Mouse (Mus musculus) T-helper 2 cell (primary cell): Measurements from ENCODE around the gene Zfc3h1.

ENCODE experiments used
- in situ Hi-C: fragments of 300-600 bp; cut with MboI, MseI; formaldehyde crosslinking; loops from one replicate; pipeline ENCODE4 v1.15.1; 2025; ENCODE audit warnings: high pct_unique_total_duplicates

Gene Zfc3h1

DNA sequence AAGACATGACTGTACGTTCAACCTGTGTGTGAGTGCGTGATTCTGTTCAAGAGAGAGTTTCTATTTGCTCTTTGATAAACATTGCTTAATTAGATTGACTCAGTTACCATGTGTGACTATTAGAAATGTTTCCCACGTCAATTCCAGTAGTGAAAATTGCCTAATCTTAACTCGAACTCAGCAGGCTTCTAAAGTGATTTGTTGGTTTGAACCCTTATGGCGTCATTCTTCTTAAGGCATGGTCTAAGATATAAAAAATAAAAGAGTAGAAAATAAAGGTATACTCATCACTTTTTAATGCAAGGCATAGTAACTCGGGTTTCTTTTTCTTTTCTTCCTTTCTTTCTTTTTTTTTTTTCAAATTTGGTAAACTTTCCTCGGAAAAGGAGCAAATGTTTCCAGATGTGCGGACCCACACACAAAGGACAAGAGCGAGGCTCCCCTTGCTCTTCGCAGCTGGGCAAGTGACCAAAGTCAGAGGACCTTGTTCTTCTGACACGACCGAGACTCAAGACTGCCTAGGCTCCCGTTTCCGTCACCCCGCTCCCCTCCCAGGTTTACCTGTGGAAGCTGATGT is 1.0 kb upstream of the Zfc3h1 start:
- in situ Hi-C loops, result no loop called here

DNA sequence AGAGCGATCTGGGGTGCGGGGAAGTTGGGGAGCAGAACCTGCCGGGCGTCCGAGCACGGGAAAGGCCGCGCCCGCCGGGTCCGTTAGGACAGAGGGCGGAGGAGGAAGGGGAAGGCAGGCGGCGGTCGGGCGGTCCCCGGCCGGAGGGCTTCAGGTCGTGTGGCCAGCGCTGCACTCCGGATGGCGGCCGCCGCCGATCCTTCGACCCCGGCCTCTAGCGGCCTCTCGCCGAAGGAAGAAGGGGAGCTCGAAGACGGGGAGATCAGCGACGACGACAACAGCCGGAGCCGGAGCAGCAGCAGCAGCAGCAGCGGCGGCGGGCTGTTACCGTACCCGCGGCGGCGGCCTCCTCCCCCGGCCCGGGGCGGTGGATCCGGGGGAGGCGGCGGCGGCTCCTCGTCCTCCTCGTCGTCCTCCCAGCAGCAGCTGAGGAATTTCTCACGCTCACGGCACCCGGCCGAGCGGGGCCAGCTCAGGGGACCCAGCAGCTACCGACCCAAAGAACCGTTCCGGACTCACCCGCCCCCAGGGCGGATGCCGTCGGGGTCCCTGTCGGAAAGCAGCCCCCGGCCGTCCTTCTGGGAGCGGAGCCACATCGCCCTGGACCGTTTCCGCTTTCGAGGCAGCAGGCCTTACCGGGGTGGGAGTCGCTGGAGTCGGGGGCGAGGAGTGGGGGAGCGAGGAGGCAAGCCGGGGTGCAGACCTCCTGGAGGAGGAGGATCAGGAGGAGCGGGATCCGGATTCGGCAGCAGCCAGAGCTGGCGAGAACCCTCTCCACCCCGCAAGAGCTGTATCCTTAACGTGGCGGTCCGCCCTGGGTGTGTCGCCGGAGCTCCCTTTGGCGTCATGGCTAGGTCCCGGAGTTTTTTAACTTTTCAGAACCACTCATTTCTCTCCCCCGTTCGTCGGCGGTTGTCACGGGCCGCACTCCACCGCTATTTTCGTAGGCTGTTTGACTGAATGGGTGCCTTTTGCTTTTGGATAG is 551 bp downstream of the Zfc3h1 start:
- in situ Hi-C loops, result loop anchor here (5.0 kb wide), 1 partner anchor 58 kb away; no protein-coding TSS in a partner anchor

DNA sequence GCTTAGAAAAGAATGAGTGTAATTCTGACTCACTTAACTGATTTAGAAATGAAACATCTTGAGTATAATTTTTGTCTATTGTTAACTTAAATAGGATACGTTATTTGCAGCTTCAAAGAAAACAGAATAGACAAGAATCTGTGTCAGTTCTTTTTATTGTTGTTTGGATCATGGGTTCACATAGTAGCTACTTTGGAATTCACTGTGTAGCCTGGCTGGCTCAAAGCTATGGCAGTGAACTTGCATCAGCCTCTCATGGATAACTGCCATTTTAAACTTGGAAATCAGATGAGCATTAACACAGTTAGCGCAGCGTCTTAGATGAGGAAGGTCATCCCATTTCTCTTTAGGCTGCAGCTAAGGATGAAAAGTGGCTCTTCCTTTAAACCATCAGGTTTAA is 3.1 kb downstream of the Zfc3h1 start:
- in situ Hi-C loops, result loop anchor here (5.0 kb wide), 1 partner anchor 61 kb away; no protein-coding TSS in a partner anchor

DNA sequence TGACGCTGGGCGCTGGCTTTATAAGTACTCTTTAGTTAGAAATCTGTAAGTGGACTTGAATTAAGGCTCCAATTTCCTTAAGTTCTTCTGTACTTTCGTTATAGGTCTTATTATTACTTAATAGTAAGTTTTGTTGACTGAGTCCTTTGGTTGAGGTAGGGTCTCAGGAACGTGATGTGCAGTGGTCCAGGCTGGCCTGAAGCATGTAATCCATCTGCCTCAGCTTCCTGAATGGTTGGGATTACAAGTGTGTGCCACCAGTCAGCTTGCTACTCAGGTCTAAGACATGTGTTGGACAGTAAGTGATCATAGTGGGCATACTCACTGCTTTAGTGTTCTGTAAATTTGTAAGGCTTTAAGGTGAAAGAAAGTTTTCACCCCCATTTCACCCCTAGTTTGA is 6.3 kb downstream of the Zfc3h1 start:
- in situ Hi-C loops, result no loop called here

DNA sequence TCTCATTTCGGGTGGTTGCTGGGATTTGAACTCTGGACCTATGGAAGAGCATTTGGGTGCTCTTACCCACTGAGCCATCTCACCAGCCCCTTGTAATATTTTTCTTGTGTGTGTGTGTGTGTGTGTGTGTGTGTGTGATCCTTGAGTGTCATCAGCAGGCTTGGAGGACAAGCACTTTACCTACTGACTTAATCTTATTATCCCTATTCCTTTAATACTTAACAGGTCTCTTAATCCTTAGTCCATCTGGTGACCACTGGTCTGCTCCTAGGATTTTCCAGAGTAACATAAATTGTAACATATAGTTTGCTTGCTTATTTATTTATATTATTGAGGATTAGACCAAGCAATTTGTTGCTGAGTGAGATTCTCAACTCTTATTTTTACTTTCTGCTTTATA is 7.1 kb downstream of the Zfc3h1 start:
- in situ Hi-C loops, result no loop called here

DNA sequence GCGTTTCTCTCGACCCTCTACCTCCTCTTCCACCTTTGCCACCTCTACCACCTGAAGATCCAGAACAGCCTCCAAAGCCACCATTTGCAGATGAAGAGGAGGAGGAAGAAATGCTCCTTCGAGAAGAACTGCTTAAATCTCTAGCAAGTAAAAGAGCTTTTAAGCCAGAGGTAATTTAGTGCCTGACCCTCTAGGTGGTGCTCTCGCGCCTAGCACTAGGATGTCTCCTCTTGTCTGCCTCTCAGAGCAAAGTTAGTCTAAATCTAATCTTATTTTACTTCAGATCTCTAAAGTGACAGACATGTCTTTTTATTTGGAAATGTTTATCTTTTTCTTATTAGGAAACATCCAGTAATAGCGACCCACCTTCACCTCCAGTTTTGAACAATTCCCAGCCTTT is 21.6 kb downstream of the Zfc3h1 start:
- in situ Hi-C loops, result no loop called here

DNA sequence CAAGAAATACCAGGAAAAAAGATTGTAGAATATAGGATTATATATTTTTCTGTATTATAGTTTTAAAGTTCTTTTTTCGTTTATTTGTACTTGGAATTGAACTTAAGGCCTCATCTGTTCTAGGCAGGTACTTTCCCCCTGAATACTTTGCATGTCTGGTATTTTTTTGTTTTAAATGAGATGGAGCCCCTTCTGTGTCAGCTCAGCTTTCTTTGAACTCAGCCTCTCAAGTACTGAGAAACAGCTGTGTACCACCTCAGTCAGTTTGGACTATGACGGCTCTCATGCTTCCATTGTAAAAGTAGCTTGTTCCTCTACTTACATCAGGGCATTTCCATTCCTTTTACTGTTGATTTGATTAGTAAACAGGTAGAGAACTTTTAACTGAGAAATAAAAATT is 28.7 kb downstream of the Zfc3h1 start:
- in situ Hi-C loops, result no loop called here

DNA sequence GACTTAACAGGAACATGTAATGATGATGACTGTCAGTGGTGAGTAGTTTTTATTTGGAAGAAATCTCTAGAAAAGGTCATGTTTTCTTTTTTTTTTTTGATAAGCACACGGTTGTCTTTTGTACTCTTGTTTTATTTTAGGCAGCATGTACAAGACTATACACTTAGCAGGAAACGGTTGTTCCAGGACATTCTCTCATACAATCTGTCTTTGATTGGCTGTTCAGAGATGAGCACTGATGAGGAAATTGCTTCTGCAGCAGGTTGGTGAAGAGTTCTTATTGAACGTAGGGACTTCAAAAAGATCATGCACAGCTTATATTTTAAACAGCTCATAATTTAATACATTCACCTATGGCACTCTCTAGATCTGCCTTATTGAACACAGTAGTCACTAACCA is 29.3 kb downstream of the Zfc3h1 start:
- in situ Hi-C loops, result no loop called here

DNA sequence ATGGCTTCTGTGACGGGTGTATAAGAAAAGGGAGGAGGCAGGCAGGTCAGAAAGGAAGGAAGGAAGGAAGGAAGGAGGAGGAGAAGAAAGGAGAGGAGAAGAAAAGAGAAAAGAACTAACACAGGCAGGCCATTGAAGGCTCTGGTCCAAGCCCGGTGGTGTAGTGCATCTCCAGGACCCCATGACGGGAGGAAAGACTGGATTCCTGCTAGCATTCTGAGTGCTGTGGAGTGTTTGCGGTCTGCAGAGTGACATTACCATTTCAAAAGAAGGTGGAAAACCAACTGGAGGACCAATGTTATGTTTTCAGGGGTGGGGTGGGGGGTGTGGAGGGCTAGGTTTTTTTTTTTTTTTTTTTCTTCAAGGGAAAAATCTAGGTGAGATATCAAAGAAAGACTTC is 37.2 kb downstream of the Zfc3h1 start:
- in situ Hi-C loops, result loop anchor here (10.0 kb wide), 1 partner anchor 117 kb away; no protein-coding TSS in a partner anchor

DNA sequence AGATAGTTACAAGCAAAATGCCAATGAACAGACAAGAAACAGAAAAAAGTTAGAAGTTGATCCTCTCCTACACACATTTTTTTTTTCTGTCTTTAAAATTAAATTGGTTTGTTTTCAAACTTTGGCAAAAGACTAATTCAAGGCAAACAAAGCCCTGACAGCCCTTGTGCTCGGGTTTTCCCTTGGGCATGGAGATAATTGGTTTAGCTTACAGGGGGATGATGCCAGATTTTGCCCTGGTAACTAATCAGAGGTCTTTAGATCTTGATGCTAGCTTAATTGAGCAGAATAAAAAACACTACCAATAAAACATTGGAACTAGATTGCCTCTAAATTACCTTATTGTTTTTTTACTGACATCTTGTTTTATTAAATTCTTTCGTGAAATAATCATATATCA is 40.6 kb downstream of the Zfc3h1 start:
- in situ Hi-C loops, result loop anchor here (10.0 kb wide), 1 partner anchor 121 kb away; no protein-coding TSS in a partner anchor

DNA sequence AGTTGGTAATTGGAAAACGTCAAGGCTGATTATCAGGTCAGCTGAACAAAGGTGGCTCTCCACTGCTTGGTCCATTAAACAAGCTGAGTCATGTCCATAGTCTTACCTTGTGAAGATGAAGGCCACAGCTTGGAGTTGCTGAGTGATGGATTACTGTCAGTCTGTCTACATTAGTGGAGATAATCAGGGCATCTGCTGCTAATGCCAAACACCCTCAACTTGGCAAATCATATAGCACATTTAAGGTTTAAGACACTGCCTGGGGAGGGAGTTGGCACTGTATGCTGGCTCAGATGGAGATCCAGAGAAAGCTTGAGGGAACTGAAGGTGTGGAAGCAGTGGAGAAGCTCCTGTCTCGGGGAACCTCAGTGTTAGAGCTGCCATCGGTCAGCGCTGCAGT is 52.5 kb downstream of the Zfc3h1 start:
- in situ Hi-C loops, result no loop called here

DNA sequence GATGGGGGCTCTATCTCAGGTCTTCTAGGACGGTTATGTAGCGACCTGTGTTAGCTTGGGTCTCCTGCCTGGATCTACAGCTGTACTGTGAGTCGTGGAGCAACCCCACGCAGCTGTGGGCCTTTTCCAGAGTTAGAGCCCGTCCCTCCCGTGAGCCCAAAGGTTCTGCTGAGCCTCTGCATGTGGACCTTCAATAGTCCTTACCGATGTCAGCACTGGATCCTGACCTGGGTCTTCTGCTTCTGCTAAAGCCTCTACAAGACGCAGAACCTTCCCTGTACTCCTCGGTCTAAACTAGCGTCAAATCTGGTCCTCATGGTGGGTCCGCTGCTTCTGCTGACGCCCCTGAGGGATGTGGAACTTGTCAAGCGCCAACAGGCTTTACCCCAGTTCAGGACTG is 63.9 kb downstream of the Zfc3h1 start:
- in situ Hi-C loops, result no loop called here

DNA sequence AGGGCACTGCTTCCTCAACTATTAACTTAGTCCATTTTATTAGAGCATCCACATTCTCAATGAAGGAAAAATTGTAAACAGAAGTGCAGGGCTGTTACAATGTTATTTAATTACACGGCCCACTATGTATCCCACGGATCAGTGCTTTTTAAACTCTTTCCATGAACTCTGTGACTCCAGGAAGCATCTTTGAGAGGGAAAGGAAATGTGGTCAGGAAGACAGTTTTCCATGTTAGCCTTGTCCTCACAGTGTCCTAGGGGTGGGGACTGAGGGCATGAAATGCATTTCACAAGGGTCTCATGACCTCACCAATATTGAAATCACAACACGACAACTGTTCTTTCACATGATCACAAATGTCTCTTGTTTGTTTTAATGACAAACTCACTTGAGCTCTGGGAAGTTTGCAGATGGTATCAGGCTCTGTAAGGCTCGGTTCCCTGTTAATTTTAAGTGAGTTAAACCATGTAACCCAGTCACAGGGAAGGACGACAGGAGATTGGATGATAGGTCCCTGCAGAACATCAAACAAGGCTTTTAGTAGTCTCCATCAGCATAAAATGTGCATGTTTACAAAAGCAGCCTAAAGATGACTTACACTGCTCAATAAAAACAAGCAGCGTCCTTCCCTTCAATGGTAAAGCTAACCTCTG is 72.7 kb downstream of the Zfc3h1 start:
- in situ Hi-C loops, result no loop called here

DNA sequence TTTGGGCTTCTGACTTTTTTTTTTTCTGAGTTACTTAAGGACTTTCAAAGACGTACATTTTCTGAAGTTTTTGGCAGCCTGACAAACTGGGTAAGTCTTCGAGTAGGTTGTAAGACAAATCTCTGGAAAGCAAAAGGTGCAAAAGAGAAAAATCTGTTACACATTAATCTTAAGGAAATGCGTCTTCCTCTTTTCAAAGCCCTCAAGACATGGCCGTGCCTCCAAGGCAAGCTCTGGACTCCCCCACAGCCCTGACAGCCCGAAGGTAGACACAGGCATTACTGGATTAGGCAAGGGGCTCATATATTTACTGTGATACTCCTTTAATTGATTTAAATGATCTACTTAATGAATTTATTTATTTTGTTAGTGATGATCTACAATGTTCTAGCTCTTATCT is 77.9 kb downstream of the Zfc3h1 start:
- in situ Hi-C loops, result no loop called here

DNA sequence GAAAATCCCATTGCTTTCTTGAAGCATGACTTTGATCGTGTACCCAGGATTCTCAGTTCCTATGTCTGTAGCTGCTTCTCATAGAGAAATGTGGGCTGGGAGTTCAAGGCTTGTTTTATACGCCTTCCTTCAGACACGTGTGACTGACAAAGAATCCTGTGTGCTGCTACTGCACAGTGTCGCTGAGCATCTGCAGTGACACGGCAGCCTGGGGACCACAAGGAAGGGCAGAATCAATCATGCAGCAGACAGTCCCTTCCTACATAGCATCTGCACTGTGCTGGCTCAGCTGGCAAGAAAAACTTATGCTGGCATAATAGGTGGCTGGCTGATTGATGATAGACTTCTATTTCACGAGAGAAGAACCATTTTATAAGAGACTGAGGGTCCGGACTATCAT is 80.3 kb downstream of the Zfc3h1 start:
- in situ Hi-C loops, result no loop called here

DNA sequence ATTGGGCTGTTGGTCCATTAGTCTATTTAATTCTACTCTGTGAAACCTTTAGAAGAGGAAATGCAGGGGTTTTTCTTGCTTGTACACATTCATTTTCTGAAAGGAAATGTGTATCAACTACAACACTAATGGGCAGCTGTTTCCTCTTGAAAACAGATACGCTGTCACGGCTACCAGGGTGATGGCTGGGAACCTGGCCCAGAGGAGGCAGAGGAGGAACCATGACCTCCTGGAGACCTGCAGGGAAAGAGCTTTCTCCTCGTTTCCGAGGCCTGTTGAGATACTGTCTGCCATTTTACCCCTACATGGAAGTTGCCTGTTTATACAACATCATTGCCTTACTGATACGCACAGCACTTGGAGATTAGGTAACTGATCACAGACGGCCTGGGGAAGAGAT is 81.0 kb downstream of the Zfc3h1 start:
- in situ Hi-C loops, result no loop called here

DNA sequence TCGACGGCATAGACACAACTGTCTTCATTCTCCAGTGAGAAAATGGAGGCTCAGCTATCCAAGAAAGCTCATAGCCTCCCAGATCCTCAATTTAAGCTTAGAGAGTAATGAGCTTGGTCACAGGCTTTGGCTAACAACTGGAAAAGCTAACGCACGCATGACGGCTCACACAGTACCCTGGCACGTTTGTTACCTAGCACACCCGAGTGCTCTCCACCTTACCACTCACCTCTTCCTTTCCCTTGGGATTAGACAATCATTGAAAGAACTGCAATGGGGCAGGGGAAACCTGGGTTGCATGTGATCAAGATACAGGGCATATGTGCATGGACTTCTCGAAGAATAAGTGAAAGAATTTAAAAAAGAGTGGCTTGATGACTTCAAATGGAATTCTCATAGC is 83.2 kb downstream of the Zfc3h1 start:
- in situ Hi-C loops, result no loop called here

DNA sequence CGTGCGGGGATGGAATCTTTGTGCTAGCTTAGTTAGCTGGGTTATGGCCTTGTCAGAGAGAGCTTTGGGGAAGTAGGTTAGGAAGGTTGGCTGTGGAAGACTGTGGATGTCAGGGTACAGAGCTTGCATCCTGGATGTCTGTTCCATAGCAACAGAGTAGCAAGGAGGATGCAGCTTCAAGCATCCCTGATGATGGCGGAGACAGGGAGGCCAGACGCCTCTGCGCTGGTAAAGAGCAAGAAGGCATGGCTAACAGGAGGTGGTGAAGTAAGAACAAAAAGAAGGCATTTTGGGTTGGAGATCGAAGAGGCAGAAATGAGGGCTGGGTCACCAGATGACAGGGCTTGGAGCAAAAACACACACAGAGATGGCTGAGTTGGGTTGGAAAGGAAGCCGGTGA is 83.9 kb downstream of the Zfc3h1 start:
- in situ Hi-C loops, result no loop called here

DNA sequence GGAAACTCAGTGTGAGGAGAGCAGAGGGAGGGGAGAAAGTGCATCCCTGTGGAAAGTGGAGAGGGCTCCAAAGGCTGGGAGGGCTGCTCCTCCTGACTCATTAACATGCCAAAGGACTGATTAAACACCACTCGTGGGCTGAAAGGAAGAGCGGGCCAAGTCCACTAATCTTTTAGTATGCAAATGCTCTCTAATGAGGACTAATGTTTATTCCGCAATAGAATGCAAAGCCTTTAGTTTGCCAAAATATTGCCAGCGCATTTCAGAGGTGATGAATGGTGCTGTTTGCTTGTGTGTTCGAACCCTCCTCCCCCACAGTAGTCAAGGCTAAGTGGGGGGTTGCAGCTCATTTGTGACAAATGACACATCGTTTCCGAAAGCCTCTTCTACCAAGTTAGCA is 84.3 kb downstream of the Zfc3h1 start:
- in situ Hi-C loops, result no loop called here

DNA sequence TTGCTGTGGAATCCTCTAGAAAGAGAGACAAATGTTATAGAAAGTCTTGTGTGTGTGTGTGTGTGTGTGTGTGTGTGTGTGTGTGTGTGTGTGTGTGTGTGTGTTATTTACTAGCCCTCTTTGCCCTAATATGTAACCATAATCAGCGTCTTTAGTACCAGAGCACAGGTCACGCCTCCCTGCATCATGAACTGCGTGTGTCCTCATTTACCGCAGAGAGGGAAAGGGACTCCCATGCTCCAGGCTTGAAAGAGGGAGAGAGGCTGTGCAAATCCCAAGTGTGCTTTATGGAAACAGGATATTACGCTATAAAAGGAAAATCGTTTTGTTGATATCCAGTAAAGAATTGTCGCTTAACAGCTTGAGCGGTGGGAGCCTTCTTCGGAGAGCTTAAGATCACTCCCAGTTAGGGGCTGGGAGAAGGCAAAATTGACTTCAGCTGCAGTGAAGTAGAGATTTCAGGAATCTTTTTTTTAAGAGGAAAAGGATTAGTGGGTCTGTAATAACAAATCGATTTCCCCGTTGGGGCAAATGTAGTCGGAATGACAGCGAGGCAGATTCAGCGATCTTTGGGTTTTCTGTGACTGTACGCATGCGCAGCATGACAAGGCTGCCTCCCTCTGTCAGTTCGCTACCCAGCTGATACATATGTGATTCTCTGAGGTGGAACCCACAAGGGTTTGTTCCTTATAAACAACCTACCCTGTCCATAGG is 86.0 kb downstream of the Zfc3h1 start:
- in situ Hi-C loops, result no loop called here

DNA sequence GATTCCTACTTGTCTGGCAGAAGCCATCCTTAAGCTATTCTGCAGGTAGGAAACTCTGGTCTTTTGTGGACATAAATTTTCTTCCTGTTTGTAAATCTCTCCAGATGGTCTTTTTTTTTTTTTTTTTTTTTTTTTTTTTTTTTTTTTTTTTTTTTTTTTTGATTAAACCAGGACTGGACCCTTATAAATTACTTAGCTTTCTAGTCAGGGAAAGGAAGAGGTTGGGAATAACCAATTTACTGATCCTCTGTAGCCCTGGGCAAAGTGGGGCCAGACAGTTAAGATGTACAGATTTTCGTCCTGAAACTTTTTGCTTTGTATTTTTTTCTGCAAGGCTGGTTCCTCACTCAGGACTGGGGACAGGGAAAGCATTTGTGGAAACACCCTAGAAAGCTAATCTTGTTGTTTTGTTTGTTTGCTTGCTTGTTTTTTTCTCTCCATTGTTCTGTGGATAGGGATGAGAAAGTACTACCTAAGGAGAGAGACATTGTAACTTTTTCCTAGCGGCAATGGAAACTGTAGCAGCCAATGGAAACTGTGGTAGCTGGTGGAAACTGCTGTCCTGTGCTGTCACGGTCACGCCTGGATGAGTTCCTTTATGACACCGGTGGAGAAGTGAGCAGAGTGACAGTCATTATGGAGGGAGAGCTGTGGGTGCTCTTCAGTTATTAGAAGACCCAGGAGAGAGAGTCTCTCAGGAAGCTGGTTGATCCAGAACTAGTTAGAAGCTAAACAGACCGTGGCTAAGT is 88.6 kb downstream of the Zfc3h1 start:
- in situ Hi-C loops, result no loop called here
